Mouse (Mus musculus) olfactory bulb, adult 2 months (tissue): ENCODE results near the gene Rbp3.

Experiments used
- CTCF ChIP-seq: fragments of 200-500 bp; IDR thresholded peaks from 2 replicates; pipeline ENCODE4 v1.5.1; 2012; ENCODE audit warnings: low read depth, mild to moderate bottlenecking, low read length, moderate library complexity; ENCODE audit not compliant: insufficient read depth
- POLR2A ChIP-seq: fragments of 200-500 bp; IDR thresholded peaks from 2 replicates; pipeline ENCODE4 v1.6.1; 2012; ENCODE audit warnings: mild to moderate bottlenecking, low read depth, low read length, moderate library complexity; ENCODE audit not compliant: insufficient read depth

- TF ChIP-seq CTCF (no peak), POLR2A (no peak)
These were observed 20.9 kb downstream of the Rbp3 start for GRCm38 (mm10) chr14:33974752-33975151.
